Mouse (Mus musculus): ENCODE measurements at regions not wholly inside any gene's neighbourhood (a gene's known extent, or its start where the extent isn't known, plus 50 kb on each side); places are given as distances from the start of the nearest gene placed in this dataset.
A peak's percentile ranks its signal among the peaks of the same experiment; 100 is the strongest.
"Not testable (repeated sequence)": the region's sequence is repeated elsewhere in the genome, so short reads cannot be mapped to it uniquely, and the experiment has no call there.

DNA sequence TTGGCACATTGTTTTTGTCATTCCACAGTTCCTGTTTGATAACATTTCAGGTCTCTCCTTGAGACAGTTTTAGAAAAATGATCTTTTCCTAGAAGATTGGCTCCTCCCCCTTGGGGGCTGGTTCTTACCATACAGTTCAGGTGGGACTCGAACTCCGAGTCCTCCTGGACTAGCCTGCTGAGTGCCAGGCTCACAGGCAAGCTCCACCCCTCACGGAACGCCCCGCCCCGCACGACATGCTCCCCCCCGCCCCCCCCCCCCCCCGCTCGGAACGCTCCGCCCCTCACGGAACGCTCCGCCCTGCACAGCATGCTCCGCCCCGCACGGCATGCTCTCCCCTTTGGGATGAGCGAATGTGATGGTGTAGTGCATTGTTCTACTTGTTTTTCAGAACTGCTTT lies 65.9 kb upstream of the Inpp5a start:
- DNase-seq = no peak

DNA sequence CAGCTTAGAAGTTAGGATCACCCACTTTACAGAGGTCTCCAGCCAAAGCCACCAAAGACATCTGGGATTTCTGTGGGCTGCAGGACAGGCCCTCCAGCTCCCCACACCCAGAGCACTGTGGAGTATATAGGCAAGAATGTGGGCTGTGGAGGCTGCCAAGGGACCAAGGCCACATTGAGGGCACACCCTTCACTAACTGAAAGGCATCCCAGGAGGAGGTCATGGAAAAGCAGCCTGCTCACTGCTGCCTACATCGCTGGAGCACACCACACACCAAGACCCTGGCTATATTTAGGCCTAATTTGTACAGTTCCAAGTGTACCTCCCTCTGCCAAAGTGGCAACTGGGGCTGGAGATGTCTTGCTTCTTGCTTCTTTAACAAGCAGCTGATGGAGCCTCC lies 61.9 kb upstream of the Inpp5a start:
- no peak for DNase-seq

DNA sequence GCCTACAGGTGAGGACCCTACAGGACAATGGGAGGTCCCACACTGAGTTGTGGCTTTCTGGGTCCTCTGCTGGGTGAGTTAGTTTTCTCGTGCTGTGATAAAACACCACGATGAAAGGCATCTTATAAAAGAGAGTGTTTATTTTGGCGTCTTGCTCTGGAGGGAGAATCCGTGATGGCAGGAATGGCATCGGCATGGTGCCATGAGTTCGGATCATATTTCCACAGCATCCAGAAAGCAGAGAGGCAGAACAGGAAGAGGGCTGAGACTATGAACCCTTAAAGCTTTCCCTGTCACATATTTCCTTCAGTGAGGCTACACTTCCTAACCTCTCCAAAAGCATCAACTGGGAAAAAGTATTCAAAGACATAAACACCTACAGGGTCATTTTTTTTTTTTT lies 56.1 kb upstream of the Inpp5a start:
- DNase-seq = peak in 1 of 2 experiments; percentile 14

DNA sequence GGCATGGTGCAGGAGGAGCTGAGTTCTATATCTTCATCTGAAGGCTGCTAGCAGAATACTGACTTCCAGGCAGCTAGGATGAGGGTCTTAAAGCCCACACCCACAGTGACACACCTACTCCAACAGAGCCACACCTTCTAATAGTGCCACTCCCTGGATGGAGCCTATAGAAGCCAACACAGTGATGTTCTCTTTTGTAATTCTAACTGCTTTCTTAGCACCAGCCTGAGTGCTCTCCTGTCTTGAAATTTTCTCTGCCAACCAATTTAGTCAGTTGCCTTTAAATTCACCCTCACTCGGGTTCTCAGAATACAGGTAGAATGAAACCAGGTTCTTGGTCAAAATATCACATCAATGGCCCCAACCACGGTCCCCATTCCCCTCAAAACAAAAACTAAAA lies 50.9 kb upstream of the Inpp5a start:
- DNase-seq = not testable (repeated sequence)

All from lung, adult 18-20 months (tissue).